Mouse (Mus musculus) erythroblast, embryonic 14.5 days (primary cell): ENCODE measurements around the gene Gm13290.
"Not testable (repeated sequence)": the region's sequence is repeated elsewhere in the genome, so short reads cannot be mapped to it uniquely, and the experiment has no call there.

Experiments
- GATA1 ChIP-seq: IDR thresholded peaks from 2 replicates; pipeline ENCODE4 v1.6.1; 2012; ENCODE audit warnings: low read length, inconsistent platforms, mixed read lengths
- TAL1 ChIP-seq: IDR thresholded peaks from 3 replicates; pipeline ENCODE4 v1.6.1; 2012; ENCODE audit warnings: low read length, inconsistent platforms, mixed read lengths

DNA sequence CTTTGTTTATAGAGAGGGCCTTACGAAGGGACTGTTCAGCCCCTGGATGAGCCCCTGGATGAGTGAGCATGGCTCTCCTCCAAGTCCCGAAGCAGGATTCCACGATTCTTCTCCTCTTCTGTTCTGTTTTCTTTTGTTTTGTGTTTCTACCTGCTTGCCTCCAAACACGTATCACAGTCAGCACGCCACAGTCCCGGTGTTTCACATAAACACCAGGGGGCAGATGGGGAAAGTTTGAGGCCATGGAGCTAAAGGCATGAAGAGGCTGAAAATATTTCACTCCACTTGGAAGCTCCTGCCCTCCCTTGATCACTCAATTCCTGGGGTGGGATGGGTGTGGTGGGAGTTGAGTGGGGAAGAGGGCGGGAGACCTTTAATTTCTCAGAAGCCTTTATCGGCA, 11.9 kb upstream of the Gm13290 start:
- TF ChIP-seq GATA1, TAL1: not testable (repeated sequence)
